Mouse (Mus musculus) MEL (cell line): Measurements from ENCODE around the gene Esrrb. TPM values are rescaled to one million over a fixed set of nuclear protein-coding genes. Genes with fewer than 3 reads are reported as not detected.

Experiments used
- DNase-seq: peaks from one replicate; pipeline ENCODE4 v3.0.0; 2011; ENCODE audit warnings: low read depth, low spot score
- H3K27ac ChIP-seq: 2 replicates; pipeline ENCODE4 v1.5.1; 2012; ENCODE audit warnings: low read depth, mild to moderate bottlenecking, control low read depth, low read length, moderate library complexity; ENCODE audit not compliant: control insufficient read depth
- H3K27me3 ChIP-seq, 2 experiments: fragments of 150-350 bp in 1 of 2; sonication (generic) in 1 of 2; 2 replicates each; pipeline ENCODE4 v1.6.1; 2012; ENCODE audit warnings: low read length in 2 of 2, mild to moderate bottlenecking in 2 of 2, improper control_type of control experiment in 1 of 2, moderate library complexity in 1 of 2; ENCODE audit not compliant: insufficient read depth in 2 of 2, control insufficient read depth in 1 of 2
- H3K36me3 ChIP-seq, 2 experiments: 2 replicates each; pipeline ENCODE4 v1.6.1; 2012 to 2014; ENCODE audit warnings: low read length in 2 of 2, improper control_type of control experiment in 1 of 2, inconsistent platforms in 1 of 2, mild to moderate bottlenecking in 1 of 2; ENCODE audit not compliant: insufficient read depth in 2 of 2, control insufficient read depth in 1 of 2
- H3K4me1 ChIP-seq, 2 experiments: fragments of 150-350 bp in 1 of 2; sonication (generic) in 1 of 2; 2 replicates each; pipeline ENCODE4 v1.6.1; 2012; ENCODE audit warnings: low read length in 2 of 2, improper control_type of control experiment in 1 of 2, mild to moderate bottlenecking in 1 of 2; ENCODE audit not compliant: insufficient read depth in 2 of 2, control insufficient read depth in 1 of 2
- H3K4me3 ChIP-seq, 2 experiments: fragments of 150-350 bp in 1 of 2; sonication (generic) in 1 of 2; 2 replicates each; pipeline ENCODE4 v1.5.1; 2012; ENCODE audit warnings: low read depth in 2 of 2, low read length in 2 of 2, mild to moderate bottlenecking in 2 of 2, moderate library complexity in 2 of 2, control low read depth in 1 of 2, improper control_type of control experiment in 1 of 2; ENCODE audit not compliant: control insufficient read depth in 1 of 2, insufficient read depth in 1 of 2
- H3K79me2 ChIP-seq: 2 replicates; pipeline ENCODE4 v1.6.1; 2012; ENCODE audit warnings: mild to moderate bottlenecking, low read length, moderate library complexity; ENCODE audit not compliant: control insufficient read depth, poor library complexity, insufficient read depth
- H3K9ac ChIP-seq: 2 replicates; pipeline ENCODE4 v1.6.1; 2012; ENCODE audit warnings: low read depth, mild to moderate bottlenecking, control low read depth, low read length, moderate library complexity; ENCODE audit not compliant: control insufficient read depth, poor library complexity, severe bottlenecking
- H3K9me3 ChIP-seq: fragments of 150-350 bp; sonication (generic); replicated peaks from 2 replicates; pipeline ENCODE4 v1.6.1; 2012; ENCODE audit warnings: mild to moderate bottlenecking, low read length, improper control_type of control experiment, moderate library complexity; ENCODE audit not compliant: insufficient read depth
- BHLHE40 ChIP-seq: IDR thresholded peaks from 2 replicates; pipeline ENCODE4 v1.6.1; 2012; ENCODE audit warnings: low read depth, mild to moderate bottlenecking, inconsistent platforms, low read length, improper control_type of control experiment, borderline replicate concordance
- CHD2 ChIP-seq: IDR thresholded peaks from 2 replicates; pipeline ENCODE4 v1.6.1; 2011; ENCODE audit warnings: low read length, improper control_type of control experiment
- E2F4 ChIP-seq: IDR thresholded peaks from 2 replicates; pipeline ENCODE4 v1.6.1; 2011; ENCODE audit warnings: low read depth, low read length, improper control_type of control experiment, borderline replicate concordance
- ELF1 ChIP-seq: IDR thresholded peaks from 2 replicates; pipeline ENCODE4 v1.6.1; 2014; ENCODE audit warnings: low read depth, mild to moderate bottlenecking, inconsistent platforms, low read length, improper control_type of control experiment, moderate library complexity
- EP300 ChIP-seq, 2 experiments: IDR thresholded peaks; 2 replicates each; pipeline ENCODE4 v1.6.1; 2011; ENCODE audit warnings: improper control_type of control experiment in 2 of 2, low read length in 2 of 2, low read depth in 1 of 2, mild to moderate bottlenecking in 1 of 2
- GATA1 ChIP-seq: IDR thresholded peaks from 2 replicates; pipeline ENCODE4 v1.6.1; 2011; ENCODE audit warnings: low read depth, low read length, improper control_type of control experiment
- KAT2A ChIP-seq: conservative IDR thresholded peaks from 2 replicates; pipeline ENCODE4 v1.6.1; 2012; ENCODE audit warnings: low read depth, low read length, improper control_type of control experiment, inconsistent platforms
- MAX ChIP-seq: IDR thresholded peaks from 2 replicates; pipeline ENCODE4 v1.6.1; 2011; ENCODE audit warnings: low read length, improper control_type of control experiment
- MAZ ChIP-seq: IDR thresholded peaks from 2 replicates; pipeline ENCODE4 v1.6.1; 2012; ENCODE audit warnings: low read depth, mild to moderate bottlenecking, inconsistent platforms, low read length, improper control_type of control experiment
- MXI1 ChIP-seq: IDR thresholded peaks from 2 replicates; pipeline ENCODE4 v1.6.1; 2011; ENCODE audit warnings: mild to moderate bottlenecking, low read depth, low read length, improper control_type of control experiment
- NELFE ChIP-seq: IDR thresholded peaks from 2 replicates; pipeline ENCODE4 v1.6.1; 2011; ENCODE audit warnings: low read depth, low read length, improper control_type of control experiment
- RAD21 ChIP-seq: IDR thresholded peaks from 2 replicates; pipeline ENCODE4 v1.6.1; 2011; ENCODE audit warnings: mild to moderate bottlenecking, low read depth, low read length, improper control_type of control experiment
- SMC3 ChIP-seq: IDR thresholded peaks from 2 replicates; pipeline ENCODE4 v1.6.1; 2011; ENCODE audit warnings: low read depth, low read length, improper control_type of control experiment
- TCF12 ChIP-seq: IDR thresholded peaks from 2 replicates; pipeline ENCODE4 v1.6.1; 2014; ENCODE audit warnings: low read depth, mild to moderate bottlenecking, inconsistent platforms, low read length, improper control_type of control experiment, moderate library complexity
- UBTF ChIP-seq: IDR thresholded peaks from 2 replicates; pipeline ENCODE4 v1.6.1; 2012; ENCODE audit warnings: low read depth, mild to moderate bottlenecking, inconsistent platforms, low read length, improper control_type of control experiment, moderate library complexity, borderline replicate concordance; ENCODE audit not compliant: insufficient read depth
- USF1 ChIP-seq: IDR thresholded peaks from 2 replicates; pipeline ENCODE4 v1.6.1; 2014; ENCODE audit warnings: low read depth, mild to moderate bottlenecking, inconsistent platforms, low read length, improper control_type of control experiment, moderate library complexity
- USF2 ChIP-seq, 2 experiments: IDR thresholded peaks; 2 replicates each; pipeline ENCODE4 v1.6.1; 2011 to 2012; ENCODE audit warnings: improper control_type of control experiment in 2 of 2, low read length in 2 of 2, borderline replicate concordance in 1 of 2, inconsistent platforms in 1 of 2, low read depth in 1 of 2, mild to moderate bottlenecking in 1 of 2; ENCODE audit not compliant: insufficient read depth in 1 of 2
- ZC3H11A ChIP-seq: IDR thresholded peaks from 2 replicates; pipeline ENCODE4 v1.6.1; 2012; ENCODE audit warnings: low read depth, mild to moderate bottlenecking, inconsistent platforms, low read length, improper control_type of control experiment
- ZKSCAN1 ChIP-seq: IDR thresholded peaks from 2 replicates; pipeline ENCODE4 v1.6.1; 2012; ENCODE audit warnings: low read depth, mild to moderate bottlenecking, inconsistent platforms, low read length, improper control_type of control experiment, moderate library complexity
- ZMIZ1 ChIP-seq: IDR thresholded peaks from 2 replicates; pipeline ENCODE4 v1.6.1; 2012; ENCODE audit warnings: low read depth, mild to moderate bottlenecking, inconsistent platforms, low read length, improper control_type of control experiment, moderate library complexity
- ZNF384 ChIP-seq: IDR thresholded peaks from 2 replicates; pipeline ENCODE4 v1.6.1; 2012; ENCODE audit warnings: low read depth, mild to moderate bottlenecking, inconsistent platforms, low read length, improper control_type of control experiment
- polyA plus RNA-seq, 2 experiments: library from polyadenylated mRNA; stranded (reverse) in 1 of 2; unstranded in 1 of 2; fragments of >175 nt in 1 of 2; fragments of >200 nt in 1 of 2; gene quantifications; 2 replicates each; pipeline versions ENCODE4 v1.2.1 to v1.2.4; 2012; ENCODE audit warnings: low replicate concordance in 2 of 2, low read depth in 1 of 2; ENCODE audit not compliant: insufficient read length in 2 of 2, insufficient read depth in 1 of 2, missing spikeins in 1 of 2
- total RNA-seq: library from RNA; depleted of rRNA; stranded (reverse); fragments of 300-350 nt; gene quantifications from 2 replicates; pipeline ENCODE4 v1.2.3, GENCODE M21; 2012

Esrrb gene
- total and polyA plus RNA-seq, 3 experiments = not detected

- Histone ChIP-seq H3K4me1 (no peaks in the 10 kb centered on the region), H3K79me2 (no peaks in the 10 kb centered on the region), H3K9me3 (no peaks in the 10 kb centered on the region), H3K9ac (no peak overlapping the region), H3K4me3 (no peak overlapping the region), H3K27me3 (no peaks in the 10 kb centered on the region), H3K36me3 (no peaks in the 10 kb centered on the region), H3K27ac (no peak overlapping the region)
- TF ChIP-seq ZNF384 = no peak
- TF ChIP-seq MXI1 = no peak
- TF ChIP-seq BHLHE40 = no peak
- no peak for TF ChIP-seq ELF1
- no peak for TF ChIP-seq MAX
- no peak for TF ChIP-seq KAT2A
- no peak for TF ChIP-seq SMC3
- DNase-seq = no peak
These were observed 74.7 kb downstream of the Esrrb start for GRCm38 (mm10) chr12:86435651-86436050.

DNA sequence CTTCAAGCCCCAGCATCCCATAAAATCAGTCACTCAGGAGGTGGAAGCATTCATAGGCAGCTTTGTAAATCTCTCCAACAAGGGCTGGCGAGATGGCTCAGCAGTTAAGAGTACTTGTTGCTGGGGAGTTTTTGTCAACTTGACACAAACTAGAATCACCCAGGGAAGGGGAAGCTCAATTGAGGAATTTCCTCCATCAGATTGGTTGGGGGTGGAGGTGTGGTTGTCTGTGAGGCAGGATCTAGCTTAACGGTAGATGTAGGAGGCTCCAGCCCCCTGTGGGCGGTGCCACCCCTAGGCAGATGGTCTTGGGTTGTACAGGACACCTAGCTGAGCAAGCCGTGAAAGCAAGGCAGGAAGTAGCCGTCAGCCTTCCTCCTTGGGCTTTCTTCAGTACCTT is 89.9 kb downstream of the Esrrb start:
- H3K4me3 ChIP-seq = no peak overlapping the region

GRCm38 (mm10) chr12:86455009-86455408 is 94.1 kb downstream of the Esrrb start:
- H3K79me2 ChIP-seq = no peaks in the 10 kb centered on the region
- no peak overlapping the region for H3K4me3 ChIP-seq
- no peaks in the 10 kb centered on the region for H3K36me3 ChIP-seq
- no peak overlapping the region for H3K27ac ChIP-seq
- no peak overlapping the region for H3K9ac ChIP-seq
- H3K4me1 ChIP-seq = no peaks in the 10 kb centered on the region
- no peaks in the 10 kb centered on the region for H3K9me3 ChIP-seq
- TF ChIP-seq GATA1 (no peak), ZKSCAN1 (no peak), TCF12 (no peak), ZNF384 (no peak), EP300 (IDR thresholded peaks at IDR 0.05; ENCODE audit: low read depth in 1 of 2, low read length in 2 of 2) (no peak), ELF1 (no peak), USF1 (no peak), CHD2 (no peak), BHLHE40 (no peak), ZMIZ1 (no peak), MAZ (no peak), USF2 (IDR thresholded peaks at IDR 0.05; ENCODE audit: borderline replicate concordance in 1 of 2, insufficient read depth in 1 of 2, low read depth in 1 of 2, low read length in 2 of 2) (no peak), RAD21 (no peak), E2F4 (no peak), ZC3H11A (no peak), UBTF (no peak), NELFE (no peak)
- DNase-seq = no peak
- no peaks in the 10 kb centered on the region; a peak in 1 of 4 replicates for H3K27me3 ChIP-seq

More for the DNA sequence above, 89.9 kb downstream of the Esrrb start:
- Histone ChIP-seq H3K27ac (no peak overlapping the region), H3K9me3 (no peaks in the 10 kb centered on the region), H3K79me2 (no peaks in the 10 kb centered on the region), H3K4me1 (no peaks in the 10 kb centered on the region), H3K36me3 (no peaks in the 10 kb centered on the region), H3K9ac (no peak overlapping the region), H3K27me3 (no peaks in the 10 kb centered on the region; a peak in 1 of 4 replicates)
- DNase-seq = no peak
- TF ChIP-seq SMC3 (no peak), USF2 (IDR thresholded peaks at IDR 0.05; ENCODE audit: borderline replicate concordance in 1 of 2, insufficient read depth in 1 of 2, low read depth in 1 of 2, low read length in 2 of 2) (no peak), MAZ (no peak)
